Mouse (Mus musculus) stomach, embryonic 14.5 days (tissue): ENCODE data around the gene Gramd1c. TPM values are rescaled to one million over a fixed set of nuclear protein-coding genes. Genes with fewer than 3 reads are reported as not detected.

ENCODE experiments used
- ATAC-seq: fragments of 200-750 bp; cut with Nextera tagmentation; 2 replicates; pipeline ENCODE4 v1.8.0; 2017; ENCODE audit warnings: low read depth, moderate TSS enrichment; ENCODE audit not compliant: insufficient number of reproducible peaks, insufficient read depth, low FRiP score
- H3K27ac ChIP-seq: fragments of 300-500 bp; sonication (generic); 2 replicates; pipeline ENCODE4 v1.5.1; 2014; ENCODE audit warnings: mild to moderate bottlenecking, low read length, moderate library complexity, mixed read lengths
- H3K27me3 ChIP-seq: fragments of 300-500 bp; sonication (generic); 2 replicates; pipeline ENCODE4 v1.6.1; 2014; ENCODE audit warnings: low read length, control low read depth, mixed read lengths; ENCODE audit not compliant: control insufficient read depth, insufficient read depth
- H3K36me3 ChIP-seq: fragments of 300-500 bp; sonication (generic); 2 replicates; pipeline ENCODE4 v1.6.1; 2014; ENCODE audit warnings: mild to moderate bottlenecking, control low read depth, low read length, moderate library complexity, mixed read lengths; ENCODE audit not compliant: control insufficient read depth, insufficient read depth
- H3K4me1 ChIP-seq: fragments of 300-500 bp; sonication (generic); 2 replicates; pipeline ENCODE4 v1.6.1; 2014; ENCODE audit warnings: low read length, control low read depth, mixed read lengths; ENCODE audit not compliant: control insufficient read depth, insufficient read depth
- H3K4me2 ChIP-seq: fragments of 300-500 bp; sonication (generic); replicated peaks from 2 replicates; pipeline ENCODE4 v1.6.1; 2014; ENCODE audit warnings: low read depth, low read length, control low read depth
- H3K4me3 ChIP-seq: fragments of 300-500 bp; sonication (generic); 2 replicates; pipeline ENCODE4 v1.5.1; 2014; ENCODE audit warnings: low read depth, low read length, control low read depth
- H3K9ac ChIP-seq: fragments of 300-500 bp; sonication (generic); replicated peaks from 2 replicates; pipeline ENCODE4 v1.6.1; 2014; ENCODE audit warnings: low read depth, mild to moderate bottlenecking, control low read depth, low read length, moderate library complexity, mixed read lengths
- H3K9me3 ChIP-seq: fragments of 300-500 bp; sonication (generic); 2 replicates; pipeline ENCODE4 v1.6.1; 2016; ENCODE audit warnings: low read depth, low read length, control low read depth; ENCODE audit not compliant: control insufficient read depth
- WGBS: fragments of 180-500 bp; shearing (Covaris S2); extraction: QIAGEN DNeasy Blood & Tissue Kit; methylation state at CpG from one replicate; pipeline ENCODE4 v1.1.7; 2014; 5-methylcytosine and 5-hydroxymethylcytosine counted together
- polyA plus RNA-seq: library from polyadenylated mRNA; unstranded; fragments of >200 nt; fragmentation: Nextera tagmentation; extraction: Ambion mirVana; gene quantifications from 2 replicates; pipeline ENCODE4 v1.2.1, GENCODE M21; 2014

The Gramd1c gene
- polyA plus RNA-seq, 1 experiment from 2014 or later = 8.5 TPM

- peak within 1 kb of the TSS; percentile 45; the same call in 1 of the 2 replicates for H3K9ac ChIP-seq
- peak within 1 kb of the TSS; percentile 100 for H3K4me2 ChIP-seq
- H3K36me3 ChIP-seq = no peaks in the 10 kb centered on the region
- peak; percentile 83 for ATAC-seq
- H3K9me3 ChIP-seq = no peaks in the 10 kb centered on the region
- H3K27ac ChIP-seq = no peak within 1 kb of the TSS
- H3K4me3 ChIP-seq = peak within 1 kb of the TSS; percentile 66
- no peaks in the 10 kb centered on the region for H3K4me1 ChIP-seq
- no peaks in the 10 kb centered on the region for H3K27me3 ChIP-seq
- under 1% methylated on average over 71 of the region's 103 CpGs for WGBS
Observed at GRCm38 (mm10) chr16:43979328-43980109, 83.6 kb downstream of the Gramd1c start, which contains the start of gene Zdhhc23. TSS of gene Zdhhc23 (minus strand) at chr16:43979791.

DNA sequence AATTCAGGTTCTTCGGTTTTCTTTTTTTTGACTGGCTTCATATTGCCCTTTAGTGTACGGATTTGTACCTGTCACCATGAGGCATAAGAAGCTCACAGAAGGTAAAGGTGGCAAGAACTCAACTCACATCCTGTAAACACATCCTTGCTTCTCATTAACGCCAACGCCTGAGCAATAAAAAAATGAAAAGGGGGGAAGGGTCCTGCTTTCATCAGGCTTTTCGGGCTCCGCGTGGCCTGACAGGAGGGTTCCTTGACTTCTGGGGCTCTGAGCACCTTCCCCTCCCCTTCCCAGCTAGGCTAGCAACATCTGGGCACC is 84.2 kb downstream of the Gramd1c start:
- Histone ChIP-seq H3K27me3 (no peaks in the 10 kb centered on the region), H3K27ac (no peak overlapping the region), H3K9me3 (no peaks in the 10 kb centered on the region), H3K4me1 (no peaks in the 10 kb centered on the region), H3K9ac (peak overlapping the region; percentile 45; the same call in 1 of the 2 replicates), H3K4me3 (peak overlapping the region; percentile 66), H3K4me2 (peak overlapping the region; percentile 100), H3K36me3 (no peaks in the 10 kb centered on the region)
- WGBS = 17% methylated on average over 7 of the region's 7 CpGs
- ATAC-seq = no peak

DNA sequence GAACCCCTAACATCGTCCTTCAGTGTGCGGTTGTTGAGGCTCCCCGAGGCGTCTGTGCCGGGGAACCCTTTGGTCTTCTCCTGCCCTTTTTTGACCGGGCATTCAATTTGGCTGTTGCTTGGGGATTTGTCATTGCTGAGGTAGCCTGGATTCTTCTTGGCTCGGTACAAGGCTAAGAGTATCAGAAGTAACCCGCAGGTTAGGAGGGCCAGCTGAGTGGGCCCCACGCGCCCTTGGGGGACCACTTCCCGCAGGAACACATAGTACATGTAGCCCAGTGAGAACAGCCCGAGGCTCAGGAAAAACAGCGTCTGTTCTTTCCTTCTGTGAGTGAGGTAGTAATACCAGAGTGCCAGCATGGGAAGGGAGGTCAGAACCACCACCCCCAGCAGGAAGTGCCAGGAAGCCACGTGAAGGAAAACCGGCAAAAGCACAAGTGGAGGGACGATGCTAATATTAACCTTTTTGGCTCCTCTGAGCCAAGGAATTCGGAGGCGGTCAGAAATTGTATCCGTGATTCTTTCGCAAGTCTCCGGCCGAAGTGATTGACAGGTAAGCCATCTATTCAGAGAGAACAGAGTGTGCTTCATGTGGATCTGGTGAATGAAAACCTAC is 89.4 kb downstream of the Gramd1c start:
- ATAC-seq = no peak
- no peaks in the 10 kb centered on the region for H3K9me3 ChIP-seq
- H3K4me1 ChIP-seq = no peaks in the 10 kb centered on the region
- no peak overlapping the region for H3K4me3 ChIP-seq
- WGBS = 87% methylated on average over 22 of the region's 22 CpGs
- H3K4me2 ChIP-seq = no peak overlapping the region
- H3K36me3 ChIP-seq = no peaks in the 10 kb centered on the region
- no peak overlapping the region for H3K9ac ChIP-seq
- no peaks in the 10 kb centered on the region; the same call in 1 of the 2 replicates for H3K27me3 ChIP-seq
- no peak overlapping the region for H3K27ac ChIP-seq

DNA sequence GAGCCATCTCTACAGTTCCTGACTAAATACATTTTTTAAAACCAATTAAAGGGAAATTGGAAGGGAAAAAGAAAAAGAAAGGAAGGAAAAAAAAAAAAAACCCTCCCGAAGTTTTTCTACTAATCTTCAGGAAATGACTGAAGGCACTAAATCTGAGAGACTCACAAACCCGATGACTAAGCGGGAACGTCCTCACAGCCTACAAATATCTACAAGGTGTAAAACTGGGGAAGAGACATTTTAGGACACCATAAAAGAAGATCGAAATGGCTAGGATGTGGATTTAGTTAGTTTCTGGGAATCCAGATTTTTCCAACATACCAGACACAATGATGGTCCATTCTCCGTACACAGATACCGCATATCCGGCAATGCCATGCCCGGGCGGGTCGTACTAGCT is 90.0 kb downstream of the Gramd1c start:
- Histone ChIP-seq H3K36me3 (no peaks in the 10 kb centered on the region), H3K27me3 (no peaks in the 10 kb centered on the region; the same call in 1 of the 2 replicates), H3K9me3 (no peaks in the 10 kb centered on the region), H3K4me1 (no peaks in the 10 kb centered on the region), H3K4me2 (no peak overlapping the region), H3K4me3 (no peak overlapping the region), H3K27ac (no peak overlapping the region), H3K9ac (no peak overlapping the region)
- no peak for ATAC-seq
- 93% methylated on average over 11 of the region's 11 CpGs for WGBS

- Histone ChIP-seq H3K9me3 (no peaks in the 10 kb centered on the region), H3K36me3 (no peaks in the 10 kb centered on the region), H3K9ac (no peak overlapping the region), H3K27me3 (no peaks in the 10 kb centered on the region; the same call in 1 of the 2 replicates), H3K4me1 (no peaks in the 10 kb centered on the region), H3K4me2 (no peak overlapping the region), H3K27ac (no peak overlapping the region), H3K4me3 (no peak overlapping the region)
- 84% methylated on average over 2 of the region's 2 CpGs for WGBS
- no peak for ATAC-seq
Observed at GRCm38 (mm10) chr16:43972391-43972790, 90.8 kb downstream of the Gramd1c start.

- ATAC-seq = peak; percentile 59; the same call in 1 of the 2 replicates
- WGBS = 75% methylated on average over 9 of the region's 9 CpGs
Observed at GRCm38 (mm10) chr16:43971741-43972140, 91.4 kb downstream of the Gramd1c start.

GRCm38 (mm10) chr16:43971189-43971588 is 92.0 kb downstream of the Gramd1c start:
- no peak overlapping the region for H3K9ac ChIP-seq
- no peaks in the 10 kb centered on the region for H3K4me1 ChIP-seq
- no peak overlapping the region for H3K4me2 ChIP-seq
- no peaks in the 10 kb centered on the region for H3K9me3 ChIP-seq
- no peak for ATAC-seq
- H3K27me3 ChIP-seq = no peaks in the 10 kb centered on the region; the same call in 1 of the 2 replicates
- 91% methylated on average over 11 of the region's 11 CpGs for WGBS
- H3K27ac ChIP-seq = no peak overlapping the region
- no peaks in the 10 kb centered on the region for H3K36me3 ChIP-seq
- no peak overlapping the region for H3K4me3 ChIP-seq

More at GRCm38 (mm10) chr16:43971741-43972140, 91.4 kb downstream of the Gramd1c start:
- Histone ChIP-seq H3K36me3 (no peaks in the 10 kb centered on the region), H3K27ac (no peak overlapping the region), H3K27me3 (no peaks in the 10 kb centered on the region; the same call in 1 of the 2 replicates), H3K9me3 (no peaks in the 10 kb centered on the region), H3K4me2 (no peak overlapping the region), H3K4me1 (no peaks in the 10 kb centered on the region), H3K4me3 (no peak overlapping the region), H3K9ac (no peak overlapping the region)

DNA sequence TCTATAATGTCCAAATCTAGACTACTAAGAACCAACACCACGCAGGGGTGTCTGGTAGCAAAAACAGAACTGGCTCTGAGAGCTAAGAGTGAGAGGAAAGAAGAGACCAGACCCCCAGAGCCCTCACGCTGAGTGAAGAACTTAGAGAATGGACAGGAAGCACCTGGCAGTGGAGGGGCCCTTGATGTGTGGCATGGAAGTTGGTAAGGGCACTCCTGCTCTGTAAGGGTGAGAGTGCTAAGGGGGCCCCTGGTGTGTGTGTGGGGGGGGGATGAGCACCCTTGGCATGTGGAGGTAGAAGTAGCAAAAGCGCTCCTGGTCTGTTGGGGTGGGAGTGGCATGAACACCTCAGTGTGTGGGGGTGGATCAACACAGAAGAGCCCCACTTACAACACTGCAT is 92.7 kb downstream of the Gramd1c start:
- Histone ChIP-seq H3K36me3 (no peaks in the 10 kb centered on the region), H3K27me3 (no peaks in the 10 kb centered on the region; the same call in 1 of the 2 replicates), H3K27ac (no peak overlapping the region), H3K9ac (no peak overlapping the region), H3K4me2 (no peak overlapping the region), H3K4me3 (no peak overlapping the region), H3K9me3 (no peaks in the 10 kb centered on the region), H3K4me1 (no peaks in the 10 kb centered on the region)
- ATAC-seq = no peak
- WGBS = 69% methylated on average over 3 of the region's 3 CpGs
